8 mouse cellular contexts compared by ENCODE assay signal in the genomic region with DNA sequence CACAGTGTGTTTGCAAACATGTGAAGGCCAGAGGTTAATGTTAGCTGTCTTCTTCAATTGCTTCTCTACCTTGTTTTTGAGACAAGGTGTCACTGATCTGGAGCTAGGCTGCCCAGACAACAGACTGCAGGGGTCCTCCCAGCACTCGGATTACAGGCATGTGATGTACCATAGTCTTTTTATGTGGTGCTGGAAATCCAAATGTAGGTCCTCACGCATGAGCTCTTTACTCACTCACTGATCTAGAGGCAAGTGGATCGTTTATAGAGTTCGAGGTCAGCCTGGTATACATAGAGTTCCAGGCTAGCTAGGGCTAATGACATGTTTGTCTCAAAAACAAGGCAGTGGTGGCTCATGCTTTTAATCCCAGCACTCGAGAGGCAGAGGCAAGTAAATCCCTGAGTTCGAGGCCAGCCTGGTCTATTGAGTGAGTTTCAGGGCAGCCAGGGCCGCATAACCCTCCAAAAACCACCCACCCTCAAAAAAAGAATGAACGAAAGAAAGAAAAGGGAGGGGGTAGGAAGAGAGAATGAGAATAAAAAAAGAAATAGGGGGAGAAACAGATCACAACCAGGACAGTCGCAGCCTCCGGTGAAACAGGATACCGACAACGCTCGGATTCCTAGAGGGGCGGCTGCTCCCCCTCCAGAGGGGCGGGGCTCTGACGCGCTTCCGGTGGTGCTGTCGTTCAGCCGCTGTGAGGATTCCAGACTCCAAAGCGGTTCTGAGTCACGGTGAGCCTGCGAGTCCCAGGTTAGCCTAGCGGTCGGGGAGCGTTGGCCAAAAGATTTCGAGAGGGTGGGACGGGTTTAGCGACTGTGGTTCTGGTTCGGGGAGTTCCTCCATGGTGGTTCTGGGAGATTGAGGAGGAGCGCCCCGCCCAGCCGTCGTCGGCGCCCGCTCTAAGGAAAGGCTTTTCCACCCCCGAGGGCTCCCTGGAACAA. TPM values are rescaled to one million over a fixed set of nuclear protein-coding genes. Genes with fewer than 3 reads are reported as not detected.
A peak's percentile ranks its signal among the peaks of the same experiment; 100 is the strongest.
DNase-seq lines count a peak whose midpoint lies in the region; ATAC-seq and TF ChIP-seq lines count a peak whose summit lies in the region.

A gene (plus strand): TSS at position 649 of the 944 bp plus-strand sequence.

- TF ChIP-seq POLR2A in cortical plate, adult 2 months (IDR thresholded peaks at IDR 0.05; ENCODE audit: extremely low read depth, insufficient read depth, low read length), result peak; percentile 93

- DNase-seq in gastrocnemius, adult 8-10 months (ENCODE audit: low spot score in 2 of 2), result peak; percentile 84 to 85
- peak; percentile 69 for DNase-seq in hindlimb bud, embryonic 11.5 days (ENCODE audit: extremely low spot score, low read depth, low spot score)
- peak; percentile 80 to 81 for DNase-seq in left cerebral cortex, adult 8-10 months (ENCODE audit: low spot score in 2 of 2)
- peak; percentile 92 to 93 for DNase-seq in right cerebral cortex, postnatal 10 days (ENCODE audit: low spot score in 2 of 2)
- DNase-seq in urinary bladder, postnatal 25 days (ENCODE audit: low spot score), result peak; percentile 87

- no peaks in the 10 kb centered on the region for H3K9me3 ChIP-seq in megakaryocyte, embryonic 14.5 days

- peaks cover 5% of the 10 kb centered on the region for H3K36me3 ChIP-seq in megakaryocyte, embryonic 14.5 days (replicated peaks; ENCODE audit: low read length)

- H3K27ac ChIP-seq in cortical plate, adult 2 months (ENCODE audit: insufficient read depth, low read length), result peak within 1 kb of the TSS; percentile 86

- H3K27me3 ChIP-seq in megakaryocyte, embryonic 14.5 days (replicated peaks), result no peaks in the 10 kb centered on the region

- H3K4me1 ChIP-seq in cortical plate, adult 2 months (ENCODE audit: control insufficient read depth, insufficient read depth, low read length), result peaks cover 4% of the 10 kb centered on the region
- peaks cover 27% of the 10 kb centered on the region for H3K4me1 ChIP-seq in megakaryocyte, embryonic 14.5 days

- ATAC-seq in activated CD4-positive, CD25-positive, alpha-beta regulatory T cell, adult 4 months, result peak; percentile 99

- H3K4me3 ChIP-seq in cortical plate, adult 2 months (ENCODE audit: insufficient read depth, low read length), result peak within 1 kb of the TSS; percentile 59
- peak within 1 kb of the TSS; percentile 93 for H3K4me3 ChIP-seq in megakaryocyte, embryonic 14.5 days (replicated peaks)

- no peak for TF ChIP-seq CTCF in cortical plate, adult 2 months (IDR thresholded peaks at IDR 0.05; ENCODE audit: extremely low read depth, insufficient read depth, low read length)

RNA-seq across cellular contexts. Expression of the gene that starts here (rescaled TPM):
- 10 to 100 TPM; 17.9 TPM for polyA plus RNA-seq in activated CD4-positive, CD25-positive, alpha-beta regulatory T cell, adult 4 months (2017; shearing (Covaris generic))
- polyA plus RNA-seq in cortical plate, adult 2 months (2012; rRNA removed), result 16.5 and 18.2 TPM in 2 replicates
- 10 to 100 TPM; 14.3 to 17.0 (median 15.2) TPM for total RNA-seq in gastrocnemius, adult 8-10 months (2022)
- total RNA-seq in left cerebral cortex, adult 8-10 months (2022), result 10 to 100 TPM; 15.9 to 17.8 (median 16.3) TPM
- polyA plus RNA-seq in megakaryocyte, embryonic 14.5 days (2012; ENCODE audit: insufficient read depth, low replicate concordance), result 0.86 TPM in 1 of 2 replicates, not detected in the other

Comparison
In these comparisons a context has a peak if more than half of its experiments do, and no peak if none do; other contexts are left out.
1. Peak in every context shown above with its lines: DNase-seq, ATAC-seq, H3K4me3 ChIP-seq and H3K27ac ChIP-seq.